Mouse (Mus musculus) kidney, adult 11 months (tissue): ENCODE results near the gene Tbc1d19.

ENCODE experiments used
- DNase-seq: peaks from one replicate; pipeline ENCODE4 v3.0.0; 2022

The Tbc1d19 gene

DNA sequence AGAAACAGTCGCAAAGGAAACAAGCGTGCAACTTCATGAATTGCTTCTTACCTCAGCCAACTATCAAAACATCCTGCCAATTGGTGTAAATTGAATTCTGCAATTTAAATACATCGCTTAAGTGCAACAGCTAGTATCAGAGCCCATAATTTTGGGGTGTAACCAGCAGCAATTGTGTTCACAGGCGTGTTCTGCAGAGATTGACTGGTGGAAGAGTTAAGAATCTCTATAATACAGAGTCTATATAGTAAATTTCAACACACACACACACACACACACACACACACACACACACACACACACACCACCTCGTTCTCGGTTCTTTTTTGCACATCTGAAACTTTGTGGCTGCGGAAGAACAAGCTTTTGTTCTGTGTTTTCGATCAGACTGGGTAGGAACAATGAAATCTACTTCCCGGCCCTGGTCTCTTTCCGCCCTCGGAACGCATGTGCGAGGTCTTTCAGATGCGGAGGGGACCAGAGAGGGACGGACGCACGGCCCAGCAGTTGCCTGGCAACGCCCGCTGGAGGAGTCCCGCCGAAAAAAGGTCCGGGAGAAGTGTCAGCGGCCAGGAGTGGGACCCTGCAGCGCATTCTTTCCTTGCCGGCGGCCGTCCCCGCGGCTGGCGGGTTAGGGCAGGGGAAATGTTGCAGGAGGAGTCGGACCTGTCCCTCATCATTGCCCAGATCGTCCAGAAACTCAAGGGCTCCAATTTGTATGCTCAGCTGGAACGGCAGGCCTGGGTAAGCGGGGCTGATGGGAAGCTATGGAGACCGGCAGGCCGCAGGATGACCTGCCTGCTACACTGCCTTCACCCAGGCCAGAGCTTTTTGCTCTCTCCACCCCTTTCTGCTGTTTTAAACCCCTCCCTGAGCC lies at the start of gene Tbc1d19:
Gene Tbc1d19 (plus strand): TSS at position 492 of the 877 bp plus-strand sequence.
- peak; percentile 84 for DNase-seq

DNA sequence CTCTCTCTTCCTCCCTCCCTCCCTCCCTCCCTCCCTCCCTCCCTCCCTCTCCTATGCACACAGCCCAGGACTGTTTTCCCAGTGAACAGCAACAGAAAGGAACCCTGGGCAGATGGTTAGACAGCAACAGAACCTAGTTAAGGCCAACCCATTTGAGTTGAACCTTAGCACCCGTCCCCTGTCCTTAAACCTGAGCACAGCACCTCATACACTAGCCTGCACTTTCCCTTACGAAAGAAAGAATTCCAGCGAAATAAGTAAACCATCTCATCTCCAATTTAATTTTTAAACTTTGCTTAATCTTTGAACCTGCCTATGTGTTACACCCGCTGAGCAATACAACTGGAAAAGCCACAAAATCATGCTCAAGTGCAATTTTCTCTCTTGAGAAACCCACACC lies 49.5 kb upstream of the Tbc1d19 start:
- DNase-seq: peak; percentile 80

DNA sequence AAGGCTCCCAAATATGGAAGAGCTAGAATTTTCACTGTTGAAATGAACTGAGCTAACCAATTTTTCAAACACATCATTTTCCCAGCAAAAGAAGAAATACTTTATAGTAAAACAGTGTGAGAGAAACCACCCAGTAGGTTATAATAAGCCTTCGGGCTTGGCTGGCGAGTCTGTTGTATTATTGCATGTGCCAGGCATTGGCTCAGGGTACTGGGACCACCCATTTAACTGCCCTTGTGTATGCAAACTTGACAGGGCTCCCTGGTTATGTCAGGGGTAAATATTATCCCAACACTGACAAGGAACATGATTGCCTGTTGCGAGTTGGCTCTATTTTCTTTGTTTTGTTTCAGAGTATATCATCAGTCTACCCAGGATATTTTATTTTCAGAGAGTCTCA lies 48.5 kb upstream of the Tbc1d19 start:
- peak; percentile 19 for DNase-seq

DNA sequence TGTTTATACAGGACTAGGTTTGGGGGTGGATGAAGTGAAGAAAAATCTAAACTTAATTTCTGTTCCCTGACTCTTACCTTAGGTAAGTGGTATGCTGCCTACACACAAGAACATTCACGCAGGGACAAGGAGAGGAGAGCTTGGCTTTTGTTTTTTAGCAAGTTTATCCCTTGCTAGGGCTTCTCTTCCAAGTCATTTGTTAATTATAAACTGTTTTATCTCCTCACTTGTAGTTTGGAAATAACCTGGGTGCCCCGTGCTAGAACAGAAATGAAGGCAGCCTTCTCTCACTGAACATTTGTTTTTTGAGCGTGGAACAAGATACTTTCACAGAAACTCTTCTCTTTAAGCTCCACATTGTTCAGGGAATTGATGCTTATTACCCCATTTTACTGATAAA lies 48.1 kb upstream of the Tbc1d19 start:
- DNase-seq: no peak

DNA sequence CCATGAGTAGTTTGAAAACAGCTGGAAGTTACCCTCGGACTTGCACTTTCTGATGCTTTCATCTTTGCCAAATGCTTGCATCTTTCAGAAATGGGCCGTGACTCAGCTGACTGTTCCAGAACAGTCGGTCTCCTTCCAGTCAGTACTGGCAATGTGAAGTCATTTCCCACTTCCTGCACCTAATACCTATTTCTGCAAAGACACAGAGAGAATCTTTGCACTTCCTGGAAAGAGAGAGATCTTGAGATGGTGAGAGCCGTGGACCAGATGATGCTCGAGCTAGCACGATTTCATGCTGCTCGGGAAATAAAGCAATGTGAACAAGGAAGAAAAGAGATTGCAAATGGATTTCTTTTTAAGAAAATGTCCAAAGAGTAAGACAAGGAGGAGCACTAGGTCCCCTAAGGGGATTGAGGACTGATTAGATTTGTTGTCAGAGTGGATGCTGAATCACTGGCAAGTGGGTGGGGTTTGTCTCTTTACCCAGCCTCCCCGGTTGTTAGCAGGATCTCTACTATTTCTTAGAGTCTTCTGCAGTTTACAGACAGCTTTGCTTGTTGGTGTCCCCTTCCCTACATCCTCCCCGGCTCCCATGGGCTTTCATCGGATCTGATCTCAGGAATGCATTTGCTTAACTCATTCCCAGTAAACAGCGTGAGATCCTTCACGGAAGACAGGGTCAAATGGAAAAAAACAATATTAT lies 24.4 kb upstream of the Tbc1d19 start:
- DNase-seq: no peak

DNA sequence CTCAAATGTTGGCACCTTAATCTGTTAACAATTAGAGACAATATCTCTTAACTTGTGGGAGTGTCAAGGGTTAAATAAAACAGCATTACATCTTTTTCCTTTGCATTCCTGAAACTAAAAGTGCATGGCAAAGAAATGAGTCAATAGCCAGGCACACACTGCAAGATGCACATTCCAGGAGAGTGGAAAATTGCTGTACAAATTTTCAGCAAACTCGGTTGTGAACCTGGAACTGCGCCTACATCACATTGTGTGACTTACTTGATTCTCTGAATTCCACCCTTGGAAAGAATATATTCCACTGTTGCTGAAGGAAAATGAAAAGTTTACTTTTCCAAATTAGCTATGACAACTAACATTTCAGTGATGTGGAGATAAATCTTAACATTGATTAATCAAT lies 8.0 kb upstream of the Tbc1d19 start:
- no peak for DNase-seq

DNA sequence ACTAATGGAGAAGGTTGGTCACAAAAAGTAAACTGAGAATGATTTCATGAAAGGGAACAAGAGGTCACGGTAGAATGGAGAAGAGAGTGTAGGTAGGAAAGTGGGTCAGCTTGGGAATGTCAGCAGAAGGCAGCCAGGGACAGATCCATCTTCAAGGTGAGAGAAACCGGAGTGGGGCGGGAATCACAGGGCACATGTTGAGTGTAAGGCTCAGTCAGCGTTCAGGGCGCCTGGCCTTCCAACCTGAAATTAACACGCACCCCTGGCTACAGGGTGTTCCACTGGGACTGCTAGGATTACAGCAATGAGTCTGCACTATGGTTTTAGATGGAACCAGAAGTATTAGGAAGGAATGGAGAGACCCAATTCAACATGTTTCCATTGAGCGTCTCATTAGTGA lies 10.3 kb downstream of the Tbc1d19 start:
- DNase-seq: no peak

DNA sequence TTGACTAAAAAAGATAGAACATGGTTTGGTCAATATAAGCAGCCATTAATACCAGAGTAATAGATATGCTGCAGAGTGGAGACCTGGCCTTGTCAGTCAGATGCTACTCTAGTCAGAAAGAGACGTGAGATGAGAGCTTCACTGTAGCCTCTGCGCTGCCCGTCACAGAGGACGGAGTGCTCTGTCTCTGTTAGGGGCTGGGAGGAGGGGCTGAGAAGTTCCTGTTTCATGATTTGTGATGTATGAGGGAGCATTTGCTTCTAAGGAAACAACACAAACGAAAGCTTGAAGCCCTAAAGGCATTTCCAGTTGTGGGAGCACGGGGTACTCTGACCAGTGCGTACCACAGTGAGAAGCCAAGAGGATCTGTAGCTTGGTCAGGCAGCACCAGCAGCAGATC lies 16.5 kb downstream of the Tbc1d19 start:
- no peak for DNase-seq

DNA sequence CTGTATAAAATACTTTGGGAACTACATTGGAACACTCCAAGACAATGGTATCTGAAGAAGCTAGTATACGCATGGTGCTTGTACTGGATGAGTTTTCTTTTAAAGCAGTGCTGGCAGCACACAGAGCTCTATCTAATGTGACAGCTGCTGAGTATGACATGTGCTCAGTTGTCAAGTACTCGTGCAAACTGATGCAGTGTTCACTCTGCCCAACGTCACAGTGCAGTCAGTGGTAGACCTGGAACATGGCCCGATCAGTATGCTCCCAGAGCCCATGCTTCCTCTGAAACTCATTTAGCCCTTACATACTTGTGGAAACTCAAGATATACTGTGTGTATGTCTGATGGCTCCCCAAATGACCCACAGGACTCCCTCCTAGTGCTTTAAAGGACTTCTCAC lies 25.1 kb downstream of the Tbc1d19 start:
- no peak for DNase-seq

DNA sequence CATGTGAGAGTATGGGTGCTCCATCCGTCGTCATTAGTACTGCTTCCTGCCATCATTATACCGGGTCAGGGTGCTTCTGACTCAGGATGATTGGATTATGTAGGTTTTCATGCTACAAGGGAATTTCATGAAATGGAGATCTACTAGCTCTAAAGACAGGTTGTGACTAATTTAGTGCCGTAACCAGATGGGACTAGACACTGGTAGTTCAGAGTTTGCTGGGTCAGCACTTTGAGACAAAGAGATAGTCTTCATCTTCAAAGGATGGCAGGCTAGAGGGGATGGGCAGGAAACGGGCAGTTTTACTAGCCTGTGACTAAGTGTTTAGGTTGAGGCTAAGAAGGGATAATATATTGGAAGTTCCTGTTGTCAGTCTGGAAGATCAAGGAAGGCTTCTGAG lies 31.9 kb downstream of the Tbc1d19 start:
- DNase-seq: no peak

DNA sequence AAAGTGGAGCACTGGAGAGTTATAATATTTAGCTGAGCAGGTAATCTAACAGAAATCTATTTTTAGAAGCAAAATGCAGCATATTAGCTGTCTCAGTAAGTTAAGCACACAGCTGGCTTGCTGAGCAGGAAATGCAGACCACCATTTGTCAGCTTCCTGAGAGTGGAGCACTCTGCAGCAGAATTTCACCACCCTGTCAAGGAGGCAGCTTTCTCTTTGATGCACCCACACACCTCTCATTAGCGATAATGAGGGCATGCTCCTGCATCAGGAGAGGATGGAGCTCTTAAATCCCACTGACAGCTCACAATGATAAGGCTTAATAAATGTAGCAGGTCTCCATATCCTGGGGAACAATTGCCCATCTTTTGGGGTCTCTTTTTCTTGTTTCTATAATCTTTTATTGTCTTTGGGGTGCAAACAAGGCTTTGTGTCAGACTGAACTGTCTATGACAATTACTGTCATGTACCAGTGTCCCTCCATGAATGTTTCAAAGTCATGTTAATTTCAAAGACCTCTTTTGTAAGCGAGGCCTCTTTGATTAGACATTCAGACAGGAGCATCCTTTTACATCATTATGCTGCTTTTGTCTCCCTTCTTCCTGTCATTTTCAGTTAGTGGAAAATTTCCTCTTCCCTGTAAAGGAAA lies 39.0 kb downstream of the Tbc1d19 start:
- DNase-seq: no peak

DNA sequence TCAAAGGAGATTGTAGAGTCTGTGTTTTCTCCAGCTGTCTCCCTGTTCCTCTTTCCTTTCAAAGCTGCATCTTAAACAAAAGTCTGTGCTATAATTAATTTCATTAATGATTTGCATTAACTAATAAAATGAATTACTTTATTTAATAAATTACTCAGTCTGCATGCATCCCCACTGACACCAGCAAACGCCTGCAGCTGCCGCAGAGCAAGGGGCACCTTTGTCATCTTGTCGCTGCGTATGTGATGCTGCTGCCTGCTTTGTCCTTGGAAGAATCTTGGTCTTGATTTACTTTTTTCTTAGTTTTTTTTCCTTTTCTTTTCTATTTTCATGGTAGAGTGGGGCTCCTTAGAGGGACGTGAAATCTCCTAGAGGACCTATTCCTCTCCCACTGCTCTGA lies 43.2 kb downstream of the Tbc1d19 start:
- no peak for DNase-seq

DNA sequence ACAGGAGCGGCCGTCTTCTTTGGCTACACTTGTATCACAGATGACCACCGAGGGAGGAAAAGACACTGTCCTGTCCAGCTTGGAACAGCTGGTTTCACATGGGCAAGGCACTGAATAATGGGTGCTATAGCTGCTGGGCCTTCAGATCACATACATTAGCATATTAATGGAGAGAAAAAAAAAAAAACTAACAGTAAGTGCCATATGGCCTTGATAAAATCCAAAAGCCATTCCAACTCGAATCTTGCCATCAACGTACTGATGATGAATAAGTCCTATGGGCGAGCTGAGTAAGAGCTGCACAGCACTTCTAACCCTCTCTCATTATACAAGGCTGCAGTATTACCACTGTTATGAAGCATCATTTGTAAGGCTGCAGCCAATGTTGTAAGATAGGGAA lies 45.2 kb downstream of the Tbc1d19 start:
- no peak for DNase-seq

DNA sequence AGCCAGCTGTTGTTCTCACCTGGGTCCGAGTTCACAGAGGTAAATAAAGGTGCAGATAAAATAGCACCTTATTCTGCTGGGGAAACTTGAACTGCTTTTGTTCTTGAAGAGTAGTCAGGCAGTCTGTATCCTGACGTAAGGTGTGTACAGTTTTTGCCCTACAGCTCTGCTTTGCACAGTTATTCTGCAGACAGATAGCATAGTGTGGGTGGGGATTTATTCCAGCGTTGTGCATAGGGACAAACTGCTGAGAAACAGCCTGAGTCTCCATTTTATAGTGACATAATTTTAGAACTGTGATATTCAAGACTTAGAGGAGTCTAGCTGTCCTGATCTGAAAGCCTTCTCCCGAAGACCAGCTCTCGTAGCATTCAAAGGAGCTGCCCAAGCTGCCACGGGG lies 46.6 kb downstream of the Tbc1d19 start:
- no peak for DNase-seq

DNA sequence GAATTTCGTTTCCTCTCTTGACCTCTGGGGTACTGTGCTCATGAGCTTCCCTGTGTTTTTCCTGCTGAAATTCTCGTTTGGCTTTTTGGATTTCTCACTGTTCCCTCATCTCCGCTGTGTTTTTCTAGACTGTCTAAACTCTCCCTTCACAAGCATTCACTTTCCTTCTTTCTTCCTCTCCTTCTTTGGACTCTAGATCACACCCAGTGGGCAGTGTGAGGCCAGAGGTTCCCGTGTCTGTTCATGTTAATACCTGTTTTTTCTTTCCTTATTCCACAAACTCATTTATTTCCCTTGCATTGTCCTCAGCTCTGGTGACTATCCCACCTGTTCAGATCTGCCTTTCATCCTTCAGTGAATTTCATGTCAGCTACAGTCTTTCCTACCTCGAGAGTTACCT lies 55.7 kb downstream of the Tbc1d19 start:
- DNase-seq: no peak

DNA sequence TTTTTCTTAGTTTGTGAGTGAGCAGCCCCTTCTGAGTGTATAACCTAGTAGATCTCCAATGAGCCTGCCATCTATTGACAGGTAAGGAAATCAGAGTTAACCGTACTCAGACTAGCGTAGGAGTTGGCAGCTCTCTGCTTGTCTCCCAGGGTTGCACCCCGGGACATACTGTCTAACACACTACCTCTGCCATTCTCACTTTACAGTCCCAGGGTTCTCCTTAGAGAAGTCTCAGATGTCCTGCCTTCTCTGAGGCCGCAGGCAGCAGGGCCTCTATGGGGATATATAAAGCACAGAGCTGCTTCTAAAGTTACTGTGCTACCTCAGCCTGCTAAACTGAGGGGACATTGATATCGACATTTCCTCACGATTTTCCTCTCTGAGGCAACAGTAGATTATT lies 56.6 kb downstream of the Tbc1d19 start:
- no peak for DNase-seq

DNA sequence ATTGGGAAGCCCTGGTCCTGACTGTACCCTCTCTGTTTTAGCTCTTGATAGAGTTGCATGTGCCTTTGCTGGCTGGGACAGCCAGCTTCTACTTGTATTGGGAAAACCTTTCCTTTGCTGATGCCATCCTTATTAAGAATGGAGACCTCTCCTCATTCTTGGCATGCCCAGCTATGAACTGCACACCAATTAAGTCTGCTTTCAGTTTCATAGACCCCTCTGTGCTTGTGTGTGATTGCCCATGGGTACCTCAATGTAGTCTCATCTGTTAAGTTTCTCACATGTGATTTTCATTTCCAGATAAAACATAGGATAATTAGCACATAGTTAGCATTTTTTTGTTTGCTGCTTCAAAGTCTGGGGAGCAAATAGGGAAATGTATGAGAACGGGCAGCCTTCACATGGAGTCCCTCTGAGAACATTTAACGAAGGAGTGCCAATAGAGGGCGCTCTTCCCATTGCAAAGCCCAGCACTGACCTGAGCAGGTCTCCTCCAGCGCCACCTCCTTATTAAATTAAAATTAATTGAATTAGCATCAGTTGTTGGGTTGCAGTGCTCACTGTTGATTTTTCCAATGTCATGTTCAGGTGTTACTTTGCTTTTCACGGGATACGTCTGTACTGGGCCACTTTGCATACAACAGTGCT lies 62.4 kb downstream of the Tbc1d19 start:
- peak; percentile 27 for DNase-seq

DNA sequence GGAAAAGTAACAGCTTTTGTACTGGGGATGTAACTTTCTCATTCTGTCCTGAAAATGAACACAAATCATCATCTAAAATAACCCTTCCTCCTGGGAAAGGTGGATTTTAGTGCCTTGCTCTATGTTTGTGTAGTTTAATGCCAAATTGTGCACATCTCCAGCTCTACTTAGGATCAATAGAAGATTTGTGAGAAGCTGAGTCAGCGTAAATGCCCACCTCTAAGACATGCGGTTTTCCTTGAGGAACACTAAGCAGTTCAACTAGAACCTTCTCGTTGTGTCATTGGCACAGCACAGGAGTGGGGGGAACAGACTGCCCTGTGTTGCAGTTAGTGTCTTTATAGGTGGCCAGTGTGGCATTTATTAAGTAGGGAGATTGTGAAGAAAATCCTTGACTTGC lies 65.6 kb downstream of the Tbc1d19 start:
- DNase-seq: no peak

DNA sequence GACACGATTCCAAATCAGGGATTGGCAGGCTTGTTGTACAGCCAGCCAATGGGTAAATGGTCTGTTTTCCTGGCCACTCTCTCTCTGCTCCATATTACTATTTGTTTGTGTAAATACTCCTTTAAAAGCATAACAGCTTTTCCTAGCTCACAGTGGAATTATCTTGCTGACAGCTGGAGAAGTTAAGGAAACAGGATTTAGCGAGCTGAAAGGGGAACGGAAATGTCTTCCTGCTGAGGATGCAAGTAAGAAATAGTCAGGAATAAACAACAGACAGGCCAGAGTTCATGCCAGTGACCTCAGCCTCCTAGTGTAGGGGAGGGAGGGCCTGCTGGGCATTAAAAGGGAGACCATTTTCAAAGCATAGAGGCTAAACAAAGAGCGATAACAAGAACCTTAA lies 71.3 kb downstream of the Tbc1d19 start:
- DNase-seq: peak; percentile 23

DNA sequence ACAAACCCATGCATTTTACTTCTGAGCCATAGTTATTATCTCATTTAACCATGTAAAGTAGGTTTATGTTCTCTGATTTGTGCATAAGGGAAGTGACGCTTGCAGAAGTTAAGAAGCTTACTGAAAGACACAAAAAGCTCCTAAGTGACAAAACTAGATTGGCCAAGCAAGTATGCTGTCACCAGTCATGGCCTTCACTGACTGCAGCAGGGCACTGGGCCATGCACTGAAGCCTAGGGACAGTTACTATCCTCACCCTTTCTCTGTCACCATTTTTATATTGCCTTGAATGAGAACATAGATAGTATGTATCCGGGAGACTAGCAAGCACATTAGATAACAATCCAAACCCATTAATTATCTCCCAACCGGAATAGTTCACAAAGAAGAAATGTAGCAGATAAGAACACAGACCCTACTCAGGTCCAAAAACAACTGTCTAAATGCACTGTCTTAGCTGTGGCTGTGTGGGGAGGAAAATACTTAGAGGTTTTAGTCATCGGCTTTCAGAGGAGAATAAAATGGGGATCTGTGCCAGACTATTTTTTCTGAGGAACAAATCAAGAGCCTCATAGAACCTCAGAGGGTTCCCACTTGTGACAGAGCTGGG lies 72.1 kb downstream of the Tbc1d19 start:
- DNase-seq: no peak

DNA sequence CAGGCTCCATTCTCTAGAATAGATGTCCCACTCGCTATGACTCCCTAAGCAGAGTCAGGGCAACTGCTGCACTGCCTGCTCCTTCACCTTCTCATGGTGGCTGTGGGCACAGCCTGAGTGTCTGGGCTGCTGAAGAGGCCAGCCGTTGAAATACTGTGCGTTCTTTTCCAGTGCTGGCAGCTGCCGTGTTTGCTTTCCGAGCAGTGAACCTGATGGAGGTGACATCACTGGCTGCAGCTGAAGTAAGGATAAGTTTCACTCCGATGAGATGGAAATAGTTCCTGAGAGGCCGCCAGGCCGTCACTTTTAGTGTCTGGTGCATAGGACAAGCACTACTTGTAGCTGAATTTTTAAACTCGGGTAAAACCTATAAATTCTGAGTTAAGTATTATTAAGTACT lies 92.0 kb downstream of the Tbc1d19 start:
- DNase-seq: no peak

DNA sequence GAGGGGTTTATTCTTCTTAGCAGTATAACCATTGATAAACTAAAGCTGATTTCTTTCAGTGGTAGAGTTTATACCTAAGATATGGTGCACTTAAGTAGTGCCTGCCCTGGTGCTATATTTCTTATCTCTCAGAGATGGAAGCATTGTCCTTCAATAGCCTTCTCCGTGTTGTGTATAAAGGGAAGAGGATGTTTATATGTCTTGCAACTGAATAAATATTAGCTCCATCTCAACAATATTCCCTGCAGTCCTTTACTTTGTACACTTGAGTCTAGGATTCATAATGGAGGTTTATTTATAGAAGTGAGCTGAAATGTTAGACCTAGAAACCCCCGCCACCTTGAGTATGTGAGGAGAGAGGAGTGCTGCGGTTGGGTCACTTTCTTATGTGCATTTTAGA lies 93.4 kb downstream of the Tbc1d19 start:
- no peak for DNase-seq

DNA sequence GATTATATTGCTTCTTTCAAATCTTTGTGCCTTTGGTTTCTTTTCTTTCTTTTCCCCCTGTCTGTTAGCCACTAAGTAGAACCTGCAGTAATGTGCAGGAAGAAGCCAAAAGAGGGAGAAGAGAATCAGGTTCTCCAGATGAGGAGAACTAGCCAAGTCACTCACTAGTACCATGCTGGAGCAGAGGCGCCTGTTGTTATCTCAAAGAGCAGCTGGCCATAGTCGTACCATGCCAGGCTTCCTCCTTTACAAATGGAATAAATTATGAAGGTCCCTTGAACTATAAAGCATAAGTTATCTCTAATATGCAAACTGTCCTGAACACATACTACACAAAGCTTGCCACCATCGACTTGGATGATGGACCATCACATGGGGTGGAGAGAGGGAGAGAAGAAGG lies 99.8 kb downstream of the Tbc1d19 start:
- no peak for DNase-seq
